Mouse (Mus musculus) heart, adult 2 months (tissue): Measurements from ENCODE around the gene Acad12.

Experiments used
- CTCF ChIP-seq: fragments of 200-600 bp; IDR thresholded peaks from 2 replicates; pipeline ENCODE4 v1.8.1; 2022; ENCODE audit warnings: antibody characterized with exemption, mild to moderate bottlenecking, moderate library complexity
- POLR2A ChIP-seq: fragments of 200-500 bp; IDR thresholded peaks from 2 replicates; pipeline ENCODE4 v1.6.1; 2011; ENCODE audit warnings: mild to moderate bottlenecking, low read depth, low read length, control low read depth; ENCODE audit not compliant: insufficient read depth

DNA sequence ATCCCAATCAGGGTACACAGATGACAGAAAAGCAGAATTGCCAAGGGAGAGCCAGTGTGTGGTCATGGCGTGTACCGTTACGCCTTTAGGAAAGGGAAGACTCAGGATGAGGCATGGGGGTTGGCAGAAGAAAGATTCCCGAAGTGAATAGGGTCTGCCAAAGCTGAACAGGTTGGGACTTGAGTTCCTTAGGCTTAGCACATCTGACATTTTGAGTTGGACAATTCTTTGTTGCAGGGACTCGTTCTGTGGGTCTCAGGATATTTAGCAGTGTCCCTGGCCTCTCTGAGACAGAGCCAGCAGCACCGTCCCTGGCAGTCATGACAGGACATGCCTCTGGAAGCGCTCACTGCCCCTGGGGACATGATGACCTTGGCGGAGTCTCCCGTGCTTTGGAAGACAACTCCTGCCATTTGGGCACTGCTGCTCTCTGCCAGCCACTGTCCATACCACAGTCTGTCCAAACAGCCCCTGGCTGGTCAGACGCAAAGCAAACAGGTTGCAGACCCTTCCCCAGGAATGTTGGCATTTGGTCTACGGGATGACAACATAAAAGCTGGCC lies 41.7 kb downstream of the Acad12 start:
- TF ChIP-seq POLR2A (no peak), CTCF (no peak)
